Mouse (Mus musculus) midbrain, embryonic 16.5 days (tissue): ENCODE results near the gene Slc22a15. TPM values are rescaled to one million over a fixed set of nuclear protein-coding genes. Genes with fewer than 3 reads are reported as not detected.

Source experiments
- polyA plus RNA-seq: library from polyadenylated mRNA; unstranded; fragments of >200 nt; fragmentation: Nextera tagmentation; extraction: Ambion mirVana; gene quantifications from 2 replicates; pipeline ENCODE4 v1.2.1, GENCODE M21; 2015

Gene Slc22a15
- polyA plus RNA-seq, 1 experiment from 2014 or later: 6.0 TPM

Other genes with a start within 250 kb of the Slc22a15 start
- 0.07 and 0.09 TPM in 2 replicates for gene Mab21l3, start 75.5 kb downstream of the Slc22a15 start, polyA plus RNA-seq
- gene Nhlh2, start 85.6 kb upstream of the Slc22a15 start, polyA plus RNA-seq: 27.2 and 49.6 TPM in 2 replicates
- gene Casq2, start 162.0 kb upstream of the Slc22a15 start, polyA plus RNA-seq: 0.29 and 0.82 TPM in 2 replicates